Mouse (Mus musculus) MEL (cell line): ENCODE results near the gene Ccdc163. TPM values are rescaled to one million over a fixed set of nuclear protein-coding genes. Genes with fewer than 3 reads are reported as not detected.

Experiments
- DNase-seq: peaks from one replicate; pipeline ENCODE4 v3.0.0; 2011; ENCODE audit warnings: low read depth, low spot score
- H3K27ac ChIP-seq: 2 replicates; pipeline ENCODE4 v1.5.1; 2012; ENCODE audit warnings: low read depth, mild to moderate bottlenecking, control low read depth, low read length, moderate library complexity; ENCODE audit not compliant: control insufficient read depth
- H3K27me3 ChIP-seq, 2 experiments: fragments of 150-350 bp in 1 of 2; sonication (generic) in 1 of 2; 2 replicates each; pipeline ENCODE4 v1.6.1; 2012; ENCODE audit warnings: low read length in 2 of 2, mild to moderate bottlenecking in 2 of 2, improper control_type of control experiment in 1 of 2, moderate library complexity in 1 of 2; ENCODE audit not compliant: insufficient read depth in 2 of 2, control insufficient read depth in 1 of 2
- H3K36me3 ChIP-seq, 2 experiments: 2 replicates each; pipeline ENCODE4 v1.6.1; 2012 to 2014; ENCODE audit warnings: low read length in 2 of 2, improper control_type of control experiment in 1 of 2, inconsistent platforms in 1 of 2, mild to moderate bottlenecking in 1 of 2; ENCODE audit not compliant: insufficient read depth in 2 of 2, control insufficient read depth in 1 of 2
- H3K4me1 ChIP-seq, 2 experiments: fragments of 150-350 bp in 1 of 2; sonication (generic) in 1 of 2; 2 replicates each; pipeline ENCODE4 v1.6.1; 2012; ENCODE audit warnings: low read length in 2 of 2, improper control_type of control experiment in 1 of 2, mild to moderate bottlenecking in 1 of 2; ENCODE audit not compliant: insufficient read depth in 2 of 2, control insufficient read depth in 1 of 2
- H3K4me3 ChIP-seq, 2 experiments: fragments of 150-350 bp in 1 of 2; sonication (generic) in 1 of 2; 2 replicates each; pipeline ENCODE4 v1.5.1; 2012; ENCODE audit warnings: low read depth in 2 of 2, low read length in 2 of 2, mild to moderate bottlenecking in 2 of 2, moderate library complexity in 2 of 2, control low read depth in 1 of 2, improper control_type of control experiment in 1 of 2; ENCODE audit not compliant: control insufficient read depth in 1 of 2, insufficient read depth in 1 of 2
- H3K79me2 ChIP-seq: 2 replicates; pipeline ENCODE4 v1.6.1; 2012; ENCODE audit warnings: mild to moderate bottlenecking, low read length, moderate library complexity; ENCODE audit not compliant: control insufficient read depth, poor library complexity, insufficient read depth
- H3K9ac ChIP-seq: 2 replicates; pipeline ENCODE4 v1.6.1; 2012; ENCODE audit warnings: low read depth, mild to moderate bottlenecking, control low read depth, low read length, moderate library complexity; ENCODE audit not compliant: control insufficient read depth, poor library complexity, severe bottlenecking
- H3K9me3 ChIP-seq: fragments of 150-350 bp; sonication (generic); replicated peaks from 2 replicates; pipeline ENCODE4 v1.6.1; 2012; ENCODE audit warnings: mild to moderate bottlenecking, low read length, improper control_type of control experiment, moderate library complexity; ENCODE audit not compliant: insufficient read depth
- CHD1 ChIP-seq: IDR thresholded peaks from 2 replicates; pipeline ENCODE4 v1.6.1; 2012; ENCODE audit warnings: low read depth, mild to moderate bottlenecking, inconsistent platforms, low read length, improper control_type of control experiment
- CHD2 ChIP-seq: IDR thresholded peaks from 2 replicates; pipeline ENCODE4 v1.6.1; 2011; ENCODE audit warnings: low read length, improper control_type of control experiment
- CTCF ChIP-seq, 3 experiments: IDR thresholded peaks in 2 of 3; conservative IDR thresholded peaks in 1 of 3; 2 replicates each; pipeline ENCODE4 v1.5.1; 2011 to 2012; ENCODE audit warnings: low read length in 3 of 3, low read depth in 2 of 3, mild to moderate bottlenecking in 2 of 3, improper control_type of control experiment in 1 of 3, inconsistent platforms in 1 of 3, mixed read lengths in 1 of 3, moderate library complexity in 1 of 3; ENCODE audit not compliant: control insufficient read depth in 1 of 3, insufficient read depth in 1 of 3, poor library complexity in 1 of 3, severe bottlenecking in 1 of 3
- ETS1 ChIP-seq: IDR thresholded peaks from 2 replicates; pipeline ENCODE4 v1.6.1; 2012; ENCODE audit warnings: low read depth, mild to moderate bottlenecking, inconsistent platforms, low read length, improper control_type of control experiment, moderate library complexity
- GABPA ChIP-seq: IDR thresholded peaks from 2 replicates; pipeline ENCODE4 v1.6.1; 2012; ENCODE audit warnings: low read depth, mild to moderate bottlenecking, inconsistent platforms, low read length, improper control_type of control experiment, moderate library complexity
- GATA1 ChIP-seq: IDR thresholded peaks from 2 replicates; pipeline ENCODE4 v1.6.1; 2011; ENCODE audit warnings: low read depth, low read length, improper control_type of control experiment
- JUND ChIP-seq: IDR thresholded peaks from 2 replicates; pipeline ENCODE4 v1.6.1; 2011; ENCODE audit warnings: low read depth, mild to moderate bottlenecking, improper control_type of control experiment, low read length
- MAX ChIP-seq: IDR thresholded peaks from 2 replicates; pipeline ENCODE4 v1.6.1; 2011; ENCODE audit warnings: low read length, improper control_type of control experiment
- MAZ ChIP-seq: IDR thresholded peaks from 2 replicates; pipeline ENCODE4 v1.6.1; 2012; ENCODE audit warnings: low read depth, mild to moderate bottlenecking, inconsistent platforms, low read length, improper control_type of control experiment
- MEF2A ChIP-seq: IDR thresholded peaks from 2 replicates; pipeline ENCODE4 v1.6.1; 2014; ENCODE audit warnings: low read depth, mild to moderate bottlenecking, inconsistent platforms, low read length, improper control_type of control experiment; ENCODE audit not compliant: poor library complexity, insufficient replicate concordance, severe bottlenecking; ENCODE audit errors: extremely low read depth
- MXI1 ChIP-seq: IDR thresholded peaks from 2 replicates; pipeline ENCODE4 v1.6.1; 2011; ENCODE audit warnings: mild to moderate bottlenecking, low read depth, low read length, improper control_type of control experiment
- MYB ChIP-seq: IDR thresholded peaks from 2 replicates; pipeline ENCODE4 v1.6.1; 2011; ENCODE audit warnings: mild to moderate bottlenecking, low read depth, low read length, improper control_type of control experiment
- MYC ChIP-seq: IDR thresholded peaks from 2 replicates; pipeline ENCODE4 v1.6.1; 2011; ENCODE audit warnings: low read depth, mild to moderate bottlenecking, low read length, improper control_type of control experiment, moderate library complexity
- NELFE ChIP-seq: IDR thresholded peaks from 2 replicates; pipeline ENCODE4 v1.6.1; 2011; ENCODE audit warnings: low read depth, low read length, improper control_type of control experiment
- NRF1 ChIP-seq: IDR thresholded peaks from 2 replicates; pipeline ENCODE4 v1.6.1; 2014; ENCODE audit warnings: low read depth, mild to moderate bottlenecking, inconsistent platforms, low read length, improper control_type of control experiment, moderate library complexity; ENCODE audit not compliant: poor library complexity, insufficient read depth, severe bottlenecking
- POLR2A ChIP-seq, 2 experiments: IDR thresholded peaks; 2 replicates each; pipeline ENCODE4 v1.6.1; 2011 to 2012; ENCODE audit warnings: low read length in 2 of 2, mild to moderate bottlenecking in 2 of 2, control low read depth in 1 of 2, improper control_type of control experiment in 1 of 2, low read depth in 1 of 2, moderate library complexity in 1 of 2; ENCODE audit not compliant: control insufficient read depth in 1 of 2, insufficient read depth in 1 of 2, poor library complexity in 1 of 2
- POLR2AphosphoS2 ChIP-seq: IDR thresholded peaks from 2 replicates; pipeline ENCODE4 v1.6.1; 2011; ENCODE audit warnings: low read length, improper control_type of control experiment
- SIN3A ChIP-seq: IDR thresholded peaks from 2 replicates; pipeline ENCODE4 v1.6.1; 2012; ENCODE audit warnings: low read length, improper control_type of control experiment, inconsistent platforms
- SMC3 ChIP-seq: IDR thresholded peaks from 2 replicates; pipeline ENCODE4 v1.6.1; 2011; ENCODE audit warnings: low read depth, low read length, improper control_type of control experiment
- TAL1 ChIP-seq: IDR thresholded peaks from 2 replicates; pipeline ENCODE4 v1.6.1; 2012; ENCODE audit warnings: mild to moderate bottlenecking, inconsistent platforms, low read length, moderate library complexity, mixed read lengths
- TCF12 ChIP-seq: IDR thresholded peaks from 2 replicates; pipeline ENCODE4 v1.6.1; 2014; ENCODE audit warnings: low read depth, mild to moderate bottlenecking, inconsistent platforms, low read length, improper control_type of control experiment, moderate library complexity
- UBTF ChIP-seq: IDR thresholded peaks from 2 replicates; pipeline ENCODE4 v1.6.1; 2012; ENCODE audit warnings: low read depth, mild to moderate bottlenecking, inconsistent platforms, low read length, improper control_type of control experiment, moderate library complexity, borderline replicate concordance; ENCODE audit not compliant: insufficient read depth
- USF2 ChIP-seq, 2 experiments: IDR thresholded peaks; 2 replicates each; pipeline ENCODE4 v1.6.1; 2011 to 2012; ENCODE audit warnings: improper control_type of control experiment in 2 of 2, low read length in 2 of 2, borderline replicate concordance in 1 of 2, inconsistent platforms in 1 of 2, low read depth in 1 of 2, mild to moderate bottlenecking in 1 of 2; ENCODE audit not compliant: insufficient read depth in 1 of 2
- ZMIZ1 ChIP-seq: IDR thresholded peaks from 2 replicates; pipeline ENCODE4 v1.6.1; 2012; ENCODE audit warnings: low read depth, mild to moderate bottlenecking, inconsistent platforms, low read length, improper control_type of control experiment, moderate library complexity
- polyA plus RNA-seq, 2 experiments: library from polyadenylated mRNA; stranded (reverse) in 1 of 2; unstranded in 1 of 2; fragments of >175 nt in 1 of 2; fragments of >200 nt in 1 of 2; gene quantifications; 2 replicates each; pipeline versions ENCODE4 v1.2.1 to v1.2.4; 2012; ENCODE audit warnings: low replicate concordance in 2 of 2, low read depth in 1 of 2; ENCODE audit not compliant: insufficient read length in 2 of 2, insufficient read depth in 1 of 2, missing spikeins in 1 of 2
- total RNA-seq: library from RNA; depleted of rRNA; stranded (reverse); fragments of 300-350 nt; gene quantifications from 2 replicates; pipeline ENCODE4 v1.2.3, GENCODE M21; 2012

Gene Ccdc163
- total and polyA plus RNA-seq, 3 experiments, result 12.3 to 26.0 TPM; not detected in 1

GRCm38 (mm10) chr4:116727401-116727800, 19.1 kb downstream of the Ccdc163 start:
- DNase-seq, result no peak
- Histone ChIP-seq H3K4me3 (no peak overlapping the region), H3K27ac (no peak overlapping the region), H3K36me3 (no peaks in the 10 kb centered on the region), H3K27me3 (no peaks in the 10 kb centered on the region)
- TF ChIP-seq MYB, result no peak
- TF ChIP-seq POLR2AphosphoS2, result no peak
- no peak for TF ChIP-seq CTCF (IDR thresholded peaks at IDR 0.05 in 2 of 3, conservative IDR thresholded peaks at IDR 0.05 in 1 of 3; ENCODE audit: control insufficient read depth in 1 of 3, insufficient read depth in 1 of 3, low read depth in 2 of 3, low read length in 3 of 3, poor library complexity in 1 of 3, severe bottlenecking in 1 of 3)
- TF ChIP-seq MXI1, result no peak
- no peak for TF ChIP-seq JUND
- TF ChIP-seq MAZ, result no peak
- TF ChIP-seq USF2 (IDR thresholded peaks at IDR 0.05; ENCODE audit: borderline replicate concordance in 1 of 2, insufficient read depth in 1 of 2, low read depth in 1 of 2, low read length in 2 of 2), result no peak
- TF ChIP-seq MYC, result no peak
- no peak for TF ChIP-seq CHD1
- no peak for TF ChIP-seq ZMIZ1
- no peak for TF ChIP-seq SIN3A
- TF ChIP-seq TAL1, result no peak
- TF ChIP-seq GATA1, result no peak
- TF ChIP-seq ETS1, result no peak
- TF ChIP-seq NRF1, result no peak
- TF ChIP-seq UBTF, result no peak
- TF ChIP-seq NELFE, result no peak
- TF ChIP-seq, all 39 proteins: peak for 0
- no peaks in the 10 kb centered on the region for H3K79me2 ChIP-seq
- H3K9ac ChIP-seq, result no peak overlapping the region
- H3K9me3 ChIP-seq, result no peaks in the 10 kb centered on the region
- H3K4me1 ChIP-seq, result no peaks in the 10 kb centered on the region

GRCm38 (mm10) chr4:116729532-116729931, 21.2 kb downstream of the Ccdc163 start:
- Histone ChIP-seq H3K9me3 (no peaks in the 10 kb centered on the region), H3K9ac (no peak overlapping the region), H3K79me2 (no peaks in the 10 kb centered on the region), H3K27ac (no peak overlapping the region), H3K27me3 (no peaks in the 10 kb centered on the region), H3K4me3 (no peak overlapping the region), H3K4me1 (no peaks in the 10 kb centered on the region), H3K36me3 (no peaks in the 10 kb centered on the region)
- TF ChIP-seq MEF2A, result no peak
- TF ChIP-seq POLR2A (IDR thresholded peaks at IDR 0.05; ENCODE audit: control insufficient read depth in 1 of 2, insufficient read depth in 1 of 2, low read depth in 1 of 2, low read length in 2 of 2, poor library complexity in 1 of 2), result no peak
- TF ChIP-seq SMC3, result no peak
- TF ChIP-seq MYB, result no peak
- no peak for TF ChIP-seq GABPA
- no peak for TF ChIP-seq CHD2
- no peak for TF ChIP-seq GATA1
- TF ChIP-seq POLR2AphosphoS2, result no peak
- no peak for TF ChIP-seq ZMIZ1
- TF ChIP-seq NELFE, result no peak
- TF ChIP-seq SIN3A, result no peak
- no peak for TF ChIP-seq MAX
- no peak for TF ChIP-seq TCF12
- no peak for DNase-seq
